Mouse (Mus musculus): ENCODE measurements at regions not wholly inside any gene's neighbourhood (a gene's known extent, or its start where the extent isn't known, plus 50 kb on each side); places are given as distances from the start of the nearest gene placed in this dataset.
A peak's percentile ranks its signal among the peaks of the same experiment; 100 is the strongest.

GRCm38 (mm10) chr10:36379351-36380302 lies 127.0 kb upstream of the Hs3st5 start:
- H3K36me3 ChIP-seq, result no peaks in the 10 kb centered on the region
- H3K9ac ChIP-seq, result no peak overlapping the region
- no peaks in the 10 kb centered on the region for H3K27me3 ChIP-seq
- 68% methylated on average over 5 of the region's 5 CpGs for WGBS
- no peak overlapping the region for H3K4me3 ChIP-seq
- ATAC-seq (ENCODE audit: low FRiP score), result peak; percentile 59; the same call in 1 of the 2 replicates
- H3K9me3 ChIP-seq, result no peaks in the 10 kb centered on the region
- H3K4me1 ChIP-seq (replicated peaks), result no peaks in the 10 kb centered on the region
- H3K27ac ChIP-seq, result no peak overlapping the region
- H3K4me2 ChIP-seq, result no peak overlapping the region

DNA sequence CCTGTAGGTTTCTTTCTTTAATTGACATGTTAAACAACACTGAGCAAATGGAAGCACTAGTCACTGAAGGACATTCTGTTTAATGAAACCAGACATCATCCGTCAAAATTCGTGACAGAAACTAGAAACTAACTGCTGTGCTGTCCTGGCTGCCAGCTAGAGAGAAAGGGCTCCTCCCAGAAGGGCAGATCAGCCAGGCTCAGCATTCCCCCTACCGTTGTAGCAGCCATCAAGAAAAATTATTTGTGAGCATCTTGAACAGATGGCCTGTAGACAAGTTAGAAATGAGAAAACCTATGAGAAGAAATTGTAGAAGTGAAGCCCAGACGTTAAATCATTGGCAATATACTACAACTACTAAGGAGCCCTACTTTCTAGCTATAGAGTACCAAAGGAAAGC lies 123.3 kb upstream of the Hs3st5 start:
- H3K4me2 ChIP-seq, result no peak overlapping the region
- H3K27ac ChIP-seq, result no peak overlapping the region
- H3K9ac ChIP-seq, result no peak overlapping the region
- H3K9me3 ChIP-seq, result no peaks in the 10 kb centered on the region
- no peak for ATAC-seq (ENCODE audit: low FRiP score)
- 72% methylated on average over 4 of the region's 4 CpGs for WGBS
- H3K4me1 ChIP-seq (replicated peaks), result no peaks in the 10 kb centered on the region
- H3K27me3 ChIP-seq, result no peaks in the 10 kb centered on the region
- no peak overlapping the region for H3K4me3 ChIP-seq
- H3K36me3 ChIP-seq, result no peaks in the 10 kb centered on the region

GRCm38 (mm10) chr10:36390062-36390461 lies 116.6 kb upstream of the Hs3st5 start:
- Histone ChIP-seq H3K9ac (no peak overlapping the region), H3K36me3 (no peaks in the 10 kb centered on the region), H3K4me3 (no peak overlapping the region), H3K4me1 (replicated peaks) (no peaks in the 10 kb centered on the region), H3K4me2 (no peak overlapping the region), H3K9me3 (no peaks in the 10 kb centered on the region), H3K27ac (no peak overlapping the region), H3K27me3 (no peaks in the 10 kb centered on the region)
- 94% methylated on average over 2 of the region's 2 CpGs for WGBS
- ATAC-seq (ENCODE audit: low FRiP score), result no peak

DNA sequence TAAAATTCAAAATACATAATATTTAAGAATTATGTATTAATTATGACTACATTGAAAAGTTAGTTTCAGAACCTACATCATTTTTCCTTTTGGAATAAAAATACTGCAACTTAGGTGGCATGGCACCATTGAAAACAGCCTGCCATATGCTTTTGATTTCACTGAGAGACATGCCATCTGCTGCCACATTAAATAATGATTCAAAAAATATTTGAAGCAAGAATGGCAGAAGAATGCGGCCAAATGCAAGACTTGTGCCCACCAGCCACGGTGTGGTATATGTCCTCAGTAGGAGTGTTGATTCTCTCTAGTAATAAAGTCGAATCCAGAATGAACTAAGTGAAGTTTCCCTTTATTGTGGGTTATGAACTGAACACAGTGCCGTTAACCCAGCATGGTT lies 113.0 kb upstream of the Hs3st5 start:
- Histone ChIP-seq H3K4me2 (no peak overlapping the region), H3K27me3 (no peaks in the 10 kb centered on the region), H3K36me3 (no peaks in the 10 kb centered on the region), H3K27ac (no peak overlapping the region), H3K9me3 (no peaks in the 10 kb centered on the region), H3K9ac (no peak overlapping the region), H3K4me3 (no peak overlapping the region), H3K4me1 (replicated peaks) (no peaks in the 10 kb centered on the region)
- ATAC-seq (ENCODE audit: low FRiP score), result no peak
- 86% methylated on average over 4 of the region's 4 CpGs for WGBS

DNA sequence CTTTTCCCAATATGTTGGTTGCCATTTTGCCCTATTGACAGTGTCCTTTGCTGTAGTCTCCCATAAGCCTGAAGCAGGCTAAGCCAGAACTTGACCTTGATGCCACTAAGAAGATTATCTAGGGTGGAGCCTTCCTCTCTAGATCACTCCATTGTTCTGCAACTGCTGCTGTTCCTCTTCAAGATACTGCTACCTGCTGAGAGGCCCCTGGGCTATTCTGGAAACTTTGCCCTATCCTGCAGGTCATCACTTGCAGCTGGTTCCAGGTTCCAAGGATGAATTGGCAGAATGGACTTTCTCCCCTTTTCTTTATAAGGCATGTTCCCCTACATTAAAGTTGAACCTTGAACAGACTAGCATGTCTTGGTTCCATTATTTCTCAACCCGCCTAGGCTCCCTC lies 110.0 kb upstream of the Hs3st5 start:
- WGBS, result 96% methylated on average over 1 of the region's 1 CpGs
- Histone ChIP-seq H3K4me3 (no peak overlapping the region), H3K27me3 (no peaks in the 10 kb centered on the region), H3K9me3 (no peaks in the 10 kb centered on the region), H3K4me2 (no peak overlapping the region), H3K36me3 (no peaks in the 10 kb centered on the region), H3K4me1 (replicated peaks) (no peaks in the 10 kb centered on the region), H3K27ac (no peak overlapping the region), H3K9ac (no peak overlapping the region)
- no peak for ATAC-seq (ENCODE audit: low FRiP score)

DNA sequence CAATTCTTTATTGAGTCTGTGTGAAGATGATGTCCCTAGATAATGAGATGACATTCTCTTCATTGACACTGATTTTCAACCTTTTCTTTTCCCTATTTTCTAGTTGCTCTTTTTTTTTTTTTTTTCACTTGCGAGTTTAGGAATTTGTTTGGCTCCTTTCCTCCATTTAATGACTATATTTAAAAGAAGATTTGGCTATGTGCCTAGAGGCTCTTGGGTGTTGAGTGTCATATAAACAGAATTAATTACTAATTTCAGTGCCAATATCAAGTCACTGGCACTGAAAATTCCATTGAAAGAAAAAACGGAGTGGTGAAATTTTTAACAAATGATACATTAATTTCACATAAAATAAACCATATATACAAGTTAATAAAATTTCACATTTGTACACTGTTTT lies 98.6 kb upstream of the Hs3st5 start:
- H3K27ac ChIP-seq, result no peak overlapping the region
- 0 out of 2 replicates have a peak, but pooled peaks cover 3% of the 10 kb centered on the region for H3K9me3 ChIP-seq
- no peaks in the 10 kb centered on the region for H3K4me1 ChIP-seq (replicated peaks)
- no peaks in the 10 kb centered on the region for H3K36me3 ChIP-seq
- no peak overlapping the region for H3K9ac ChIP-seq
- WGBS, result 72% methylated on average over 2 of the region's 2 CpGs
- H3K27me3 ChIP-seq, result no peaks in the 10 kb centered on the region
- no peak overlapping the region for H3K4me3 ChIP-seq
- no peak for ATAC-seq (ENCODE audit: low FRiP score)
- H3K4me2 ChIP-seq, result no peak overlapping the region

DNA sequence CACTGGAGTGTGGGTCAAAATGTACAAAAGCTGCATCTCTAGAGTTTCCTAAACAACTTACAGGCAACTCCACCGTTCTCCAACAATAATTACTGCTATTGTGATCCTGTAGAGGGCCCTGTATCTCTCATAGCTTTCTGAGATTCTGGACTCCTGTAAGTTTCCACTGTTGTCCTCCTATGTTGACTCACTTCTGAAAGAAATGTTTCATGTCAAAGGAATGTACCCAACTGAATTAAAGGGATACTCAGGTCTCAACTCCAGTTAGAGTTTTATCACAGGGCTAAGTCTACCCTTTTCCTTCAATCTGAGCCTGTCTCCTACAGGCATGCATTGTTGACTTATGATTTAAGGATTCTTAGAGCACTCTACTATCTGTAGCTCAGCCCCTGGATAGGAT lies 75.3 kb upstream of the Hs3st5 start:
- ATAC-seq (ENCODE audit: low FRiP score), result no peak
- WGBS, result 97% methylated on average over 1 of the region's 1 CpGs
- Histone ChIP-seq H3K4me1 (replicated peaks) (no peaks in the 10 kb centered on the region), H3K27me3 (no peaks in the 10 kb centered on the region), H3K4me3 (no peak overlapping the region), H3K27ac (no peak overlapping the region), H3K9me3 (no peaks in the 10 kb centered on the region), H3K9ac (no peak overlapping the region), H3K36me3 (no peaks in the 10 kb centered on the region), H3K4me2 (no peak overlapping the region)

DNA sequence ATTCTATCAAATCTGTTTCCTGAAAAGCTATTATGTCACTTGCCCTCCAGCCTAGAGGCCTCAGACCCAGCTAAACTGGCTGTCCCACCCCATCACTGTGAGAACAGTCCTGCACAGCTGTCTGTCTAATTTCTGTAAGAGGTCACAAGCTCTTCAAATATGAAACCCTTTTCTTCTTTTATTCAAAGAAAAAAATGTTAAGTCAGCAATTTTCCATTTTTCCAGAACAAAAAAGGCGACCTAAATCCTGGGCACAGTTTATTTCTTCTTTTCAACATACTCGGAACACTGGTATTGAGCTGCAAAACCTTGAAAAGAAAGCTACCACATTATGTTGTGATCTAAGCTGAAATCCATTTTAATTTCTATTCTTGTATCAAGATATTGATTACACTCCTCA lies 69.2 kb upstream of the Hs3st5 start:
- Histone ChIP-seq H3K9me3 (no peaks in the 10 kb centered on the region), H3K4me2 (no peak overlapping the region), H3K4me3 (no peak overlapping the region), H3K4me1 (replicated peaks) (no peaks in the 10 kb centered on the region), H3K27me3 (no peaks in the 10 kb centered on the region), H3K36me3 (no peaks in the 10 kb centered on the region), H3K27ac (no peak overlapping the region), H3K9ac (no peak overlapping the region)
- WGBS, result 88% methylated on average over 2 of the region's 2 CpGs
- ATAC-seq (ENCODE audit: low FRiP score), result no peak

Data from hindbrain, embryonic 13.5 days (tissue).